Mouse (Mus musculus): ENCODE results near the gene Flcn.

DNA sequence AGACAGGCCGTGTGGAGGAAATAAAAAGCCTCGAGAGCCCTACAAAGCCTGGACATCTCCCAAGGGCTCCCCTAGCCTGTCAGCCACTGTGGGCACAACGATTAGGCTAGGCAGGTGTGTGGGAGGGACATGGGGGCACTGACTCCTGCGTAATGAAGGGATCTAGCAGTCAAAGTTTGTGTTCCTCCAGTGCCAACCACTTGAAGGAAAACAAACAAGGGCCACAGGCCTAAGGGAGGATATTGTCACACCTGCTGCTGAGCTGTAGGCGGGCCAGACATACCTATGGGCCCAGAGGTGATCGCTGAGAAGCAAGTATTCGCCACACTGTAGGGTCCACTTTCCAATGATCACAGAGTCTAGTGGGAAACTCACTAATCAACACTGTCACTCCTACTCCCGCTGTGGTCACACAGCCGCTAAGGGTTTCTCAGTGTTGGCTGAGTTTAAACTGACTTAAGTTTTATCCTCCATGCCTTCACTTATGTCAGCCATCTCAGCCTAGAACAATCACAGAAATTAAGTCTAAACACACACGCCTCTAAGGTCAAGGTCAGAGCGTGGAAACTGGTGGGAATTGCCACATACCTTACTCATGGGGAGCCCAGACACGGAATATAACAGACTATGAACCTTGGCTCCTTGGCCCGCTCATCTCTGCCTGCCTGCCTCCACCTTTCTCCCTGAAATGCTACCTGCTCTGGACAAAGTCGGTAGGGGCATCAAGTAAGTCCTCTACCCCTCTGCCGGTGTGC, 23.2 kb downstream of the Flcn start:
- TF ChIP-seq POLR2A (IDR thresholded peaks at IDR 0.05; ENCODE audit: borderline replicate concordance, extremely low read depth, low read depth, low read length) (no peak), CTCF (IDR thresholded peaks at IDR 0.05; ENCODE audit: insufficient read depth, low read length) (no peak)

All from lung, adult 2 months (tissue).